Mouse (Mus musculus): ENCODE measurements around the gene E4f1. TPM values are rescaled to one million over a fixed set of nuclear protein-coding genes. Genes with fewer than 3 reads are reported as not detected.
A peak's percentile ranks its signal among the peaks of the same experiment; 100 is the strongest.
"Not testable (repeated sequence)": the region's sequence is repeated elsewhere in the genome, so short reads cannot be mapped to it uniquely, and the experiment has no call there.

The E4f1 gene
- total RNA-seq, 2 experiments from 2014 or later: 30.4 to 33.2 TPM

GRCm38 (mm10) chr17:24468636-24469246, 1.4 kb downstream of the E4f1 start:
- no peak for DNase-seq (ENCODE audit: low spot score in 2 of 2)
- intact Hi-C loops (cut with DNase I): no loop called here

- intact Hi-C loops (cut with DNase I): no loop called here
- no peak for DNase-seq (ENCODE audit: low spot score in 2 of 2)
Observed at GRCm38 (mm10) chr17:24463374-24464133, 6.6 kb downstream of the E4f1 start.

GRCm38 (mm10) chr17:24462932-24463331, 7.2 kb downstream of the E4f1 start:
- DNase-seq (ENCODE audit: low spot score in 2 of 2): no peak
- intact Hi-C loops (cut with DNase I): no loop called here

- no peak for DNase-seq (ENCODE audit: low spot score in 2 of 2)
Observed at GRCm38 (mm10) chr17:24461580-24461979, 8.5 kb downstream of the E4f1 start.

GRCm38 (mm10) chr17:24455523-24456206, 14.4 kb downstream of the E4f1 start:
- not testable (repeated sequence) for DNase-seq (ENCODE audit: low spot score in 2 of 2)

More at GRCm38 (mm10) chr17:24461580-24461979, 8.5 kb downstream of the E4f1 start:
- intact Hi-C loops (cut with DNase I): no loop called here

GRCm38 (mm10) chr17:24454756-24455522, 15.2 kb downstream of the E4f1 start:
- DNase-seq (ENCODE audit: low spot score in 2 of 2): peak; percentile 98 to 100
- intact Hi-C loops (cut with DNase I): loop anchor here (5.0 kb wide), 1 partner anchor 38 kb away; no protein-coding TSS in a partner anchor

More at GRCm38 (mm10) chr17:24455523-24456206, 14.4 kb downstream of the E4f1 start:
- intact Hi-C loops (cut with DNase I): not testable (repeated sequence)

GRCm38 (mm10) chr17:24454218-24454755, 15.8 kb downstream of the E4f1 start:
- intact Hi-C loops (cut with DNase I): loop anchor here (5.0 kb wide), 1 partner anchor 37 kb away; no protein-coding TSS in a partner anchor
- DNase-seq (ENCODE audit: low spot score in 2 of 2): no peak

GRCm38 (mm10) chr17:24453372-24453771, 16.7 kb downstream of the E4f1 start:
- no peak for DNase-seq (ENCODE audit: low spot score in 2 of 2)
- intact Hi-C loops (cut with DNase I): loop anchor here (5.0 kb wide), 1 partner anchor 36 kb away; no protein-coding TSS in a partner anchor

- intact Hi-C loops (cut with DNase I): loop anchor here (5.0 kb wide), 1 partner anchor 34 kb away; no protein-coding TSS in a partner anchor
Observed at GRCm38 (mm10) chr17:24451220-24451619, 18.9 kb downstream of the E4f1 start.

GRCm38 (mm10) chr17:24449507-24449906, 20.6 kb downstream of the E4f1 start:
- no peak for DNase-seq (ENCODE audit: low spot score in 2 of 2)
- intact Hi-C loops (cut with DNase I): no loop called here

More at GRCm38 (mm10) chr17:24451220-24451619, 18.9 kb downstream of the E4f1 start:
- no peak for DNase-seq (ENCODE audit: low spot score in 2 of 2)

- intact Hi-C loops (cut with DNase I): no loop called here
Observed at GRCm38 (mm10) chr17:24446590-24446989, 23.5 kb downstream of the E4f1 start.

GRCm38 (mm10) chr17:24443409-24443808, 26.7 kb downstream of the E4f1 start:
- DNase-seq (ENCODE audit: low spot score in 2 of 2): peak in 1 of 2 experiments; percentile 63
- intact Hi-C loops (cut with DNase I): no loop called here

More at GRCm38 (mm10) chr17:24446590-24446989, 23.5 kb downstream of the E4f1 start:
- no peak for DNase-seq (ENCODE audit: low spot score in 2 of 2)

- DNase-seq (ENCODE audit: low spot score in 2 of 2): no peak
- intact Hi-C loops (cut with DNase I): no loop called here
Observed at GRCm38 (mm10) chr17:24442632-24443155, 27.4 kb downstream of the E4f1 start, which contains the start of gene Dnase1l2. Gene Dnase1l2 (minus strand): TSS chr17:24443105.

- intact Hi-C loops (cut with DNase I): no loop called here
- no peak for DNase-seq (ENCODE audit: low spot score in 2 of 2)
Observed at GRCm38 (mm10) chr17:24442107-24442506, 28.0 kb downstream of the E4f1 start.

GRCm38 (mm10) chr17:24441148-24441547, 29.0 kb downstream of the E4f1 start:
- no peak for DNase-seq (ENCODE audit: low spot score in 2 of 2)

GRCm38 (mm10) chr17:24440377-24440776, 29.7 kb downstream of the E4f1 start:
- intact Hi-C loops (cut with DNase I): no loop called here
- no peak for DNase-seq (ENCODE audit: low spot score in 2 of 2)

More at GRCm38 (mm10) chr17:24441148-24441547, 29.0 kb downstream of the E4f1 start:
- intact Hi-C loops (cut with DNase I): no loop called here

GRCm38 (mm10) chr17:24437016-24437415, 33.1 kb downstream of the E4f1 start:
- intact Hi-C loops (cut with DNase I): no loop called here
- DNase-seq (ENCODE audit: low spot score in 2 of 2): peak in 1 of 2 experiments; percentile 50

- intact Hi-C loops (cut with DNase I): no loop called here
Observed at GRCm38 (mm10) chr17:24429201-24429983, 40.7 kb downstream of the E4f1 start.

More at GRCm38 (mm10) chr17:24429201-24429983, 40.7 kb downstream of the E4f1 start:
- DNase-seq (ENCODE audit: low spot score in 2 of 2): no peak
